Mouse (Mus musculus) heart, embryonic 13.5 days (tissue): ENCODE measurements around the gene Gorasp1. TPM values are rescaled to one million over a fixed set of nuclear protein-coding genes. Genes with fewer than 3 reads are reported as not detected.

ENCODE experiments used
- ATAC-seq: fragments of 200-750 bp; cut with Nextera tagmentation; 2 replicates; pipeline ENCODE4 v1.8.0; 2017; ENCODE audit warnings: moderate TSS enrichment; ENCODE audit not compliant: insufficient number of reproducible peaks, low FRiP score, low TSS enrichment; ENCODE audit errors: extremely low read depth
- H3K27ac ChIP-seq: fragments of 300-500 bp; sonication (generic); replicated peaks from 2 replicates; pipeline ENCODE4 v1.5.1; 2015; ENCODE audit warnings: moderate library complexity, mild to moderate bottlenecking, inconsistent platforms
- H3K27me3 ChIP-seq: fragments of 300-500 bp; sonication (generic); replicated peaks from 2 replicates; pipeline ENCODE4 v1.6.1; 2015; ENCODE audit warnings: mild to moderate bottlenecking, inconsistent platforms
- H3K36me3 ChIP-seq: fragments of 300-500 bp; sonication (generic); 2 replicates; pipeline ENCODE4 v1.6.1; 2015; ENCODE audit warnings: mild to moderate bottlenecking, inconsistent platforms
- H3K4me1 ChIP-seq: fragments of 300-500 bp; sonication (generic); 2 replicates; pipeline ENCODE4 v1.6.1; 2015; ENCODE audit warnings: inconsistent platforms
- H3K4me2 ChIP-seq: fragments of 300-500 bp; sonication (generic); 2 replicates; pipeline ENCODE4 v1.6.1; 2015; ENCODE audit warnings: inconsistent platforms, mild to moderate bottlenecking, moderate library complexity
- H3K4me3 ChIP-seq: fragments of 300-500 bp; sonication (generic); 2 replicates; pipeline ENCODE4 v1.5.1; 2015; ENCODE audit warnings: moderate library complexity, mild to moderate bottlenecking, inconsistent platforms
- H3K9ac ChIP-seq: fragments of 300-500 bp; sonication (generic); 2 replicates; pipeline ENCODE4 v1.6.1; 2015; ENCODE audit warnings: inconsistent platforms, mild to moderate bottlenecking, moderate library complexity
- H3K9me3 ChIP-seq: fragments of 300-500 bp; sonication (generic); 2 replicates; pipeline ENCODE4 v1.6.1; 2016; ENCODE audit warnings: inconsistent platforms
- WGBS: fragments of 180-500 bp; shearing (Covaris S2); methylation state at CpG from one replicate; pipeline ENCODE4 v1.1.7; 2015; ENCODE audit warnings: mixed read lengths; 5-methylcytosine and 5-hydroxymethylcytosine counted together
- polyA plus RNA-seq: library from polyadenylated mRNA; unstranded; fragments of >200 nt; fragmentation: Nextera tagmentation; extraction: Ambion mirVana; gene quantifications from 2 replicates; pipeline ENCODE4 v1.2.1, GENCODE M21; 2015

The Gorasp1 gene
- polyA plus RNA-seq, 1 experiment from 2014 or later: 21.4 TPM

GRCm38 (mm10) chr9:119889446-119889845 is 47.9 kb downstream of the Gorasp1 start:
- Histone ChIP-seq H3K4me2 (no peak overlapping the region), H3K9ac (no peak overlapping the region), H3K4me1 (peaks cover 4% of the 10 kb centered on the region), H3K4me3 (no peak overlapping the region), H3K9me3 (no peaks in the 10 kb centered on the region), H3K27ac (no peak overlapping the region), H3K36me3 (0 out of 2 replicates have a peak, but pooled peaks cover 2% of the 10 kb centered on the region), H3K27me3 (no peaks in the 10 kb centered on the region)
- WGBS: 78% methylated on average over 9 of the region's 9 CpGs
- ATAC-seq: no peak

GRCm38 (mm10) chr9:119888843-119889246 is 48.5 kb downstream of the Gorasp1 start:
- no peak overlapping the region for H3K4me2 ChIP-seq
- no peaks in the 10 kb centered on the region for H3K4me1 ChIP-seq
- H3K9me3 ChIP-seq: no peaks in the 10 kb centered on the region
- no peak overlapping the region for H3K27ac ChIP-seq
- 0 out of 2 replicates have a peak, but pooled peaks cover 2% of the 10 kb centered on the region for H3K36me3 ChIP-seq
- ATAC-seq: no peak
- no peak overlapping the region for H3K4me3 ChIP-seq
- 53% methylated on average over 2 of the region's 2 CpGs for WGBS
- no peak overlapping the region for H3K9ac ChIP-seq
- H3K27me3 ChIP-seq: no peaks in the 10 kb centered on the region

- Histone ChIP-seq H3K27ac (no peak overlapping the region), H3K27me3 (no peaks in the 10 kb centered on the region), H3K36me3 (0 out of 2 replicates have a peak, but pooled peaks cover 2% of the 10 kb centered on the region), H3K4me3 (no peak overlapping the region), H3K9ac (no peak overlapping the region), H3K4me1 (no peaks in the 10 kb centered on the region), H3K9me3 (no peaks in the 10 kb centered on the region), H3K4me2 (no peak overlapping the region)
- no peak for ATAC-seq
- 69% methylated on average over 4 of the region's 4 CpGs for WGBS
These were observed 50.0 kb downstream of the Gorasp1 start for GRCm38 (mm10) chr9:119887144-119887901.

Other genes starting within 250 kb of the Gorasp1 start
- gene Scn10a, start 218.2 kb downstream of the Gorasp1 start, polyA plus RNA-seq: 0.75 TPM in 2 replicates
- not detected in 2 replicates for gene Scn11a, start 112.1 kb downstream of the Gorasp1 start, polyA plus RNA-seq
- gene Wdr48, start 42.7 kb downstream of the Gorasp1 start, polyA plus RNA-seq: 35.6 and 36.9 TPM in 2 replicates
- gene Ttc21a, start within 50 bp of the Gorasp1 start, polyA plus RNA-seq: 0.17 and 0.27 TPM in 2 replicates
- gene Csrnp1, start 47.1 kb upstream of the Gorasp1 start, polyA plus RNA-seq: 5.7 and 6.8 TPM in 2 replicates
- 44.6 and 47.2 TPM in 2 replicates for gene Xirp1, start 86.0 kb upstream of the Gorasp1 start, polyA plus RNA-seq
- 7.2 and 9.3 TPM in 2 replicates for gene Cx3cr1, start 132.3 kb upstream of the Gorasp1 start, polyA plus RNA-seq
- gene Ccr8, start 154.5 kb upstream of the Gorasp1 start, polyA plus RNA-seq: 0.13 TPM in 1 of 2 replicates, not detected in the other
- gene Slc25a38, start 172.8 kb upstream of the Gorasp1 start, polyA plus RNA-seq: 18.7 and 26.2 TPM in 2 replicates
- 944 and 956 TPM in 2 replicates for gene Rpsa, start 190.1 kb upstream of the Gorasp1 start, polyA plus RNA-seq
- gene Mobp, start 212.1 kb upstream of the Gorasp1 start, polyA plus RNA-seq: not detected in 2 replicates